Mouse (Mus musculus) E14TG2a.4 (cell line): Measurements from ENCODE around the gene Vps8.

Experiments used
- CTCF ChIP-seq: conservative IDR thresholded peaks from 2 replicates; pipeline ENCODE4 v1.5.1; 2014; ENCODE audit warnings: low read length
- NANOG ChIP-seq: IDR thresholded peaks from 2 replicates; pipeline ENCODE4 v1.6.1; 2014; ENCODE audit warnings: borderline replicate concordance, low read length, mixed read lengths

- TF ChIP-seq CTCF (no peak), NANOG (no peak)
Measured at GRCm38 (mm10) chr16:21373316-21373960, 49.5 kb upstream of the Vps8 start.
